Mouse (Mus musculus) MEL (cell line): ENCODE measurements at regions not wholly inside any gene's neighbourhood (a gene's known extent, or its start where the extent isn't known, plus 50 kb on each side); places are given as distances from the start of the nearest gene placed in this dataset.

Source experiments
- BHLHE40 ChIP-seq: IDR thresholded peaks from 2 replicates; pipeline ENCODE4 v1.6.1; 2012; ENCODE audit warnings: low read depth, mild to moderate bottlenecking, inconsistent platforms, low read length, improper control_type of control experiment, borderline replicate concordance
- POLR2A ChIP-seq, 2 experiments: IDR thresholded peaks; 2 replicates each; pipeline ENCODE4 v1.6.1; 2011 to 2012; ENCODE audit warnings: low read length in 2 of 2, mild to moderate bottlenecking in 2 of 2, control low read depth in 1 of 2, improper control_type of control experiment in 1 of 2, low read depth in 1 of 2, moderate library complexity in 1 of 2; ENCODE audit not compliant: control insufficient read depth in 1 of 2, insufficient read depth in 1 of 2, poor library complexity in 1 of 2

DNA sequence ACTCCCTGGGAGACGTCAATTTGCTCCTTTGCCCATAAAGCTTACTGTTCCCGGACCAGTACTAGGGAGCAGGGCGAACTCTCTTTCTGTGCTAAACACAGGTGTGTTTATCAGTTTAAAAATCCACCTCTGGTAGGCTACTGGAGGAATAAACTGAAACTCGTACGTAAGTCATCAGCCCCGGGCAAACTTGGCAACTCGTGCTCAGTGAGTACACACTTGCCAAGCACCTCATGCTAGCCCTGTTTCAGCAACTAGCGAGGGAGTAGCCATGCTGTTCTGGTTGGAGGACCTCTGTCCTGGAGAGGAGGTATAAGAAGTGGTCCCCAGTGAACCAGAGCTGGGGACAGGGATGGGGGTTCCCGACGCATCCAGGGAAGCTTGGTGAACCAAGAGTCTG, 122.6 kb upstream of the Id2 start:
- TF ChIP-seq BHLHE40 (no peak), POLR2A (IDR thresholded peaks at IDR 0.05; ENCODE audit: control insufficient read depth in 1 of 2, insufficient read depth in 1 of 2, low read depth in 1 of 2, low read length in 2 of 2, poor library complexity in 1 of 2) (no peak)
